Comparison of ENCODE assay signal across 9 mouse cellular contexts in genomic region chr8:119635378-119635777, GRCm38 (mm10). TPM values are rescaled to one million over a fixed set of nuclear protein-coding genes. Genes with fewer than 3 reads are reported as not detected.
DNase-seq lines count a peak whose midpoint lies in the region; ATAC-seq and TF ChIP-seq lines count a peak whose summit lies in the region.
"Had no signal": no experiment of that assay in that cellular context is flagged by ENCODE, and none has a peak within 500 bp of the region (broad histone marks: within the 10 kb centered on the region; RNA-seq: fewer than 3 reads in every experiment).

Kcng4 (minus strand) TSS chr8:119635680.

- no peaks in the 10 kb centered on the region; the same call in 1 of the 2 replicates for H3K27me3 ChIP-seq in cerebellum, adult 2 months (ENCODE audit: control insufficient read depth, insufficient read depth, low read length)
- peaks cover 52% of the 10 kb centered on the region for H3K27me3 ChIP-seq in lung, embryonic 15.5 days
- H3K27me3 ChIP-seq in hindbrain, postnatal 0 days (ENCODE audit: insufficient read depth, low read length): no peaks in the 10 kb centered on the region
- H3K27me3 ChIP-seq in neural tube, embryonic 15.5 days (replicated peaks): peaks cover 19% of the 10 kb centered on the region

- H3K4me3 ChIP-seq in cerebellum, adult 2 months (replicated peaks; ENCODE audit: insufficient read depth, low read depth, low read length): no peak within 1 kb of the TSS
- no peak within 1 kb of the TSS for H3K4me3 ChIP-seq in lung, embryonic 15.5 days
- no peak within 1 kb of the TSS for H3K4me3 ChIP-seq in hindbrain, postnatal 0 days (ENCODE audit: low read length)
- no peak within 1 kb of the TSS for H3K4me3 ChIP-seq in neural tube, embryonic 15.5 days (replicated peaks)

- no peaks in the 10 kb centered on the region; the same call in 1 of the 2 replicates for H3K4me1 ChIP-seq in cerebellum, adult 2 months (ENCODE audit: control insufficient read depth, insufficient read depth, low read length)
- peaks cover 6% of the 10 kb centered on the region; the same call in 1 of the 2 replicates for H3K4me1 ChIP-seq in lung, embryonic 15.5 days
- H3K4me1 ChIP-seq in hindbrain, postnatal 0 days (ENCODE audit: insufficient read depth, low read length): 0 out of 2 replicates have a peak, but pooled peaks cover 4% of the 10 kb centered on the region
- H3K4me1 ChIP-seq in neural tube, embryonic 15.5 days: peaks cover 19% of the 10 kb centered on the region

- H3K9ac ChIP-seq in lung, embryonic 15.5 days: no peak within 1 kb of the TSS
- H3K9ac ChIP-seq in hindbrain, postnatal 0 days (replicated peaks; ENCODE audit: low read length): no peak within 1 kb of the TSS
- H3K9ac ChIP-seq in neural tube, embryonic 15.5 days (replicated peaks): no peak within 1 kb of the TSS

- H3K36me3 ChIP-seq in lung, embryonic 15.5 days: no peaks in the 10 kb centered on the region
- no peaks in the 10 kb centered on the region for H3K36me3 ChIP-seq in hindbrain, postnatal 0 days (ENCODE audit: insufficient read depth, low read length)
- H3K36me3 ChIP-seq in neural tube, embryonic 15.5 days: no peaks in the 10 kb centered on the region

- H3K27ac ChIP-seq in cerebellum, adult 2 months (ENCODE audit: insufficient read depth, low read length): no peak within 1 kb of the TSS
- H3K27ac ChIP-seq in lung, embryonic 15.5 days: no peak within 1 kb of the TSS
- 0 out of 2 replicates have a peak within 1 kb of the TSS, but pooled peaks have one; percentile 11 for H3K27ac ChIP-seq in hindbrain, postnatal 0 days
- H3K27ac ChIP-seq in neural tube, embryonic 15.5 days (replicated peaks): no peak within 1 kb of the TSS

- no peaks in the 10 kb centered on the region for H3K9me3 ChIP-seq in lung, embryonic 15.5 days
- no peaks in the 10 kb centered on the region for H3K9me3 ChIP-seq in hindbrain, postnatal 0 days (ENCODE audit: low read length)
- H3K9me3 ChIP-seq in neural tube, embryonic 15.5 days (replicated peaks): no peaks in the 10 kb centered on the region

- DNase-seq in cerebellum, adult 2 months: peak in 1 of 2 experiments; percentile 30
- DNase-seq in cerebellum, adult 11 months: no peak
- DNase-seq in lung, adult 18-20 months: no peak
- no peak for DNase-seq in hindbrain, postnatal 0 days (ENCODE audit: low spot score)
- DNase-seq in thymus, postnatal 4 days: no peak
- DNase-seq in spleen, postnatal 36 days (ENCODE audit: low spot score in 2 of 2): no peak
- DNase-seq: layer of hippocampus, adult 9-11 months had no signal

- no peak for TF ChIP-seq CTCF in cerebellum, adult 2 months (IDR thresholded peaks at IDR 0.05; ENCODE audit: borderline replicate concordance, insufficient read depth, low read depth, low read length)
- no peak for TF ChIP-seq CTCF in hindbrain, postnatal 0 days (IDR thresholded peaks at IDR 0.05; ENCODE audit: low read depth)

- no peak within 1 kb of the TSS; the same call in 1 of the 2 replicates for H3K4me2 ChIP-seq in lung, embryonic 15.5 days
- no peak within 1 kb of the TSS for H3K4me2 ChIP-seq in hindbrain, postnatal 0 days (ENCODE audit: low read depth, low read length)
- H3K4me2 ChIP-seq in neural tube, embryonic 15.5 days: peak within 1 kb of the TSS; percentile 2; the same call in 1 of the 2 replicates

- WGBS in cerebellum, adult 2 months: 5% methylated on average over 6 of the region's 6 CpGs
- WGBS in lung, embryonic 15.5 days: 19% methylated on average over 6 of the region's 6 CpGs
- 35% methylated on average over 6 of the region's 6 CpGs for WGBS in hindbrain, postnatal 0 days
- 49% methylated on average over 6 of the region's 6 CpGs for WGBS in neural tube, embryonic 15.5 days

- peak; percentile 25; the same call in 1 of the 2 replicates for ATAC-seq in lung, embryonic 15.5 days (ENCODE audit: borderline replicate concordance, extremely low read depth, low FRiP score, low TSS enrichment)
- ATAC-seq in hindbrain, postnatal 0 days: no peak
- no peak for ATAC-seq in neural tube, embryonic 15.5 days (ENCODE audit: low FRiP score)

- TF ChIP-seq POLR2A in cerebellum, adult 2 months (IDR thresholded peaks at IDR 0.05; ENCODE audit: borderline replicate concordance, insufficient read depth, low read length): no peak

RNA-seq across cellular contexts. Expression of gene Kcng4, which starts in this region (rescaled TPM):
- 92.6 and 99.0 TPM in 2 replicates for polyA plus RNA-seq in cerebellum, adult 2 months (2012; rRNA removed)
- 0.05 and 0.10 TPM in 2 replicates for polyA plus RNA-seq in lung, embryonic 15.5 days (2015; fragmentation: Nextera tagmentation; extraction: Ambion mirVana)
- total RNA-seq in hindbrain, postnatal 0 days (2014; rRNA removed): 0.11 and 0.73 TPM in 2 replicates
- polyA plus RNA-seq in hindbrain, postnatal 0 days (2015; fragmentation: Nextera tagmentation; extraction: Ambion mirVana): 0.19 and 0.21 TPM in 2 replicates
- 0.09 and 0.14 TPM in 2 replicates for polyA plus RNA-seq in neural tube, embryonic 15.5 days (2015; fragmentation: Nextera tagmentation; extraction: Ambion mirVana)

Comparison
In these comparisons a context has a peak if more than half of its experiments do, and no peak if none do; other contexts are left out.
1. RNA of gene Kcng4 (polyA plus RNA-seq): 92.6 to 99.0 TPM in cerebellum, adult 2 months; 0.19 to 0.21 TPM in hindbrain, postnatal 0 days, 0.09 to 0.14 TPM in neural tube, embryonic 15.5 days and 0.05 to 0.10 TPM in lung, embryonic 15.5 days; every median in the first group is over 10 times any median in the second.
2. Peak in ATAC-seq in lung, embryonic 15.5 days; RNA of the gene not detected or under 1 TPM.